Mouse (Mus musculus): ENCODE results near the gene Grk5.
"Not testable (repeated sequence)": the region's sequence is repeated elsewhere in the genome, so short reads cannot be mapped to it uniquely, and the experiment has no call there.

The Grk5 gene

GRCm38 (mm10) chr19:60915236-60915635 lies 25.7 kb downstream of the Grk5 start:
- DNase-seq: no peak

GRCm38 (mm10) chr19:60915862-60916261 lies 26.3 kb downstream of the Grk5 start:
- DNase-seq: no peak

- no peak for DNase-seq
These were observed 27.5 kb downstream of the Grk5 start for GRCm38 (mm10) chr19:60916869-60917570.

GRCm38 (mm10) chr19:60924534-60924933 lies 35.0 kb downstream of the Grk5 start:
- DNase-seq: not testable (repeated sequence)

GRCm38 (mm10) chr19:60935001-60935400 lies 45.5 kb downstream of the Grk5 start:
- DNase-seq: no peak

- peak; percentile 36 for DNase-seq
These were observed 50.4 kb downstream of the Grk5 start for GRCm38 (mm10) chr19:60939954-60940379.

- no peak for DNase-seq
These were observed 51.3 kb downstream of the Grk5 start for GRCm38 (mm10) chr19:60940866-60941265.

GRCm38 (mm10) chr19:60945801-60946311 lies 56.3 kb downstream of the Grk5 start:
- peak; percentile 66 for DNase-seq

GRCm38 (mm10) chr19:60946656-60947055 lies 57.1 kb downstream of the Grk5 start:
- peak; percentile 30 for DNase-seq

GRCm38 (mm10) chr19:60948996-60949395 lies 59.4 kb downstream of the Grk5 start:
- DNase-seq: peak; percentile 14

- peak; percentile 53 for DNase-seq
These were observed 60.7 kb downstream of the Grk5 start for GRCm38 (mm10) chr19:60950056-60950869.

GRCm38 (mm10) chr19:60955131-60955530 lies 65.6 kb downstream of the Grk5 start:
- no peak for DNase-seq

GRCm38 (mm10) chr19:60955712-60956111 lies 66.2 kb downstream of the Grk5 start:
- DNase-seq: no peak

GRCm38 (mm10) chr19:60956198-60956750 lies 66.7 kb downstream of the Grk5 start:
- DNase-seq: no peak

GRCm38 (mm10) chr19:60959706-60960230 lies 70.2 kb downstream of the Grk5 start:
- DNase-seq: peak; percentile 15

GRCm38 (mm10) chr19:60962358-60963061 lies 73.0 kb downstream of the Grk5 start:
- DNase-seq: no peak

GRCm38 (mm10) chr19:60967909-60968308 lies 78.4 kb downstream of the Grk5 start:
- no peak for DNase-seq

GRCm38 (mm10) chr19:60970406-60970805 lies 80.9 kb downstream of the Grk5 start:
- no peak for DNase-seq

GRCm38 (mm10) chr19:60971598-60971997 lies 82.0 kb downstream of the Grk5 start:
- DNase-seq: no peak

GRCm38 (mm10) chr19:60972281-60973015 lies 82.9 kb downstream of the Grk5 start:
- no peak for DNase-seq

GRCm38 (mm10) chr19:60973508-60973907 lies 84.0 kb downstream of the Grk5 start:
- no peak for DNase-seq

- DNase-seq: no peak
These were observed 90.0 kb downstream of the Grk5 start for GRCm38 (mm10) chr19:60979581-60979980.

Measured in kidney, adult 11 months (tissue).